Mouse (Mus musculus): Measurements from ENCODE around the gene Tagln3. TPM values are rescaled to one million over a fixed set of nuclear protein-coding genes. Genes with fewer than 3 reads are reported as not detected.

Tagln3 gene
- polyA plus RNA-seq, 1 experiment from 2014 or later: 2.4 TPM

- Histone ChIP-seq H3K4me1 (ENCODE audit: control insufficient read depth, insufficient read depth, low read length) (peaks cover 5% of the 10 kb centered on the region), H3K27ac (ENCODE audit: low read length) (peak overlapping the region; percentile 49; the same call in 1 of the 2 replicates), H3K9ac (ENCODE audit: low read length) (no peak overlapping the region), H3K36me3 (ENCODE audit: control insufficient read depth, insufficient read depth) (peaks cover 24% of the 10 kb centered on the region), H3K4me2 (ENCODE audit: low read depth, low read length) (no peak overlapping the region), H3K27me3 (ENCODE audit: control insufficient read depth, insufficient read depth, low read length) (no peaks in the 10 kb centered on the region), H3K4me3 (ENCODE audit: low read length) (no peak overlapping the region), H3K9me3 (replicated peaks; ENCODE audit: control insufficient read depth, low read length) (no peaks in the 10 kb centered on the region)
- ATAC-seq (replicated peaks; ENCODE audit: extremely low read depth, insufficient read depth, low FRiP score): no peak
- WGBS: 78% methylated on average over 9 of the region's 9 CpGs
Measured at GRCm38 (mm10) chr16:45758726-45759269, 34.4 kb upstream of the Tagln3 start.

- H3K9me3 ChIP-seq (replicated peaks; ENCODE audit: control insufficient read depth, low read length): no peaks in the 10 kb centered on the region
- H3K4me1 ChIP-seq (ENCODE audit: control insufficient read depth, insufficient read depth, low read length): no peaks in the 10 kb centered on the region
- ATAC-seq (replicated peaks; ENCODE audit: extremely low read depth, insufficient read depth, low FRiP score): peak; percentile 85
- no peak overlapping the region for H3K9ac ChIP-seq (ENCODE audit: low read length)
- peaks cover 15% of the 10 kb centered on the region for H3K36me3 ChIP-seq (ENCODE audit: control insufficient read depth, insufficient read depth)
- peak overlapping the region; percentile 82 for H3K27ac ChIP-seq (ENCODE audit: low read length)
- H3K4me3 ChIP-seq (ENCODE audit: low read length): no peak overlapping the region
- WGBS: 63% methylated on average over 12 of the region's 12 CpGs
- no peak overlapping the region for H3K4me2 ChIP-seq (ENCODE audit: low read depth, low read length)
- no peaks in the 10 kb centered on the region for H3K27me3 ChIP-seq (ENCODE audit: control insufficient read depth, insufficient read depth, low read length)
Measured at GRCm38 (mm10) chr16:45757421-45758078, 33.1 kb upstream of the Tagln3 start.

- no peak overlapping the region for H3K4me2 ChIP-seq (ENCODE audit: low read depth, low read length)
- no peak for ATAC-seq (replicated peaks; ENCODE audit: extremely low read depth, insufficient read depth, low FRiP score)
- H3K9me3 ChIP-seq (replicated peaks; ENCODE audit: control insufficient read depth, low read length): no peaks in the 10 kb centered on the region
- no peak overlapping the region for H3K4me3 ChIP-seq (ENCODE audit: low read length)
- WGBS: 40% methylated on average over 9 of the region's 9 CpGs
- no peaks in the 10 kb centered on the region for H3K27me3 ChIP-seq (ENCODE audit: control insufficient read depth, insufficient read depth, low read length)
- no peaks in the 10 kb centered on the region for H3K4me1 ChIP-seq (ENCODE audit: control insufficient read depth, insufficient read depth, low read length)
- no peak overlapping the region for H3K9ac ChIP-seq (ENCODE audit: low read length)
- no peak overlapping the region for H3K27ac ChIP-seq (ENCODE audit: low read length)
- H3K36me3 ChIP-seq (ENCODE audit: control insufficient read depth, insufficient read depth): peaks cover 17% of the 10 kb centered on the region
Measured at GRCm38 (mm10) chr16:45756855-45757254, 32.4 kb upstream of the Tagln3 start.

GRCm38 (mm10) chr16:45743591-45744144, 19.3 kb upstream of the Tagln3 start:
- H3K9me3 ChIP-seq (replicated peaks; ENCODE audit: control insufficient read depth, low read length): no peaks in the 10 kb centered on the region
- no peaks in the 10 kb centered on the region for H3K27me3 ChIP-seq (ENCODE audit: control insufficient read depth, insufficient read depth, low read length)
- peak overlapping the region; percentile 84 for H3K27ac ChIP-seq (ENCODE audit: low read length)
- peaks cover 14% of the 10 kb centered on the region for H3K4me1 ChIP-seq (ENCODE audit: control insufficient read depth, insufficient read depth, low read length)
- H3K9ac ChIP-seq (ENCODE audit: low read length): no peak overlapping the region
- 63% methylated on average over 4 of the region's 4 CpGs for WGBS
- ATAC-seq (replicated peaks; ENCODE audit: extremely low read depth, insufficient read depth, low FRiP score): no peak
- no peak overlapping the region for H3K4me3 ChIP-seq (ENCODE audit: low read length)
- peaks cover 20% of the 10 kb centered on the region for H3K36me3 ChIP-seq (ENCODE audit: control insufficient read depth, insufficient read depth)
- H3K4me2 ChIP-seq (ENCODE audit: low read depth, low read length): peak overlapping the region; percentile 77; the same call in 1 of the 2 replicates

GRCm38 (mm10) chr16:45742615-45743476, 18.4 kb upstream of the Tagln3 start, which contains the start of gene Abhd10:
Gene Abhd10, minus strand, starts transcription at chr16:45742955.
- H3K9me3 ChIP-seq (replicated peaks; ENCODE audit: control insufficient read depth, low read length): no peaks in the 10 kb centered on the region
- WGBS: under 1% methylated on average over 49 of the region's 51 CpGs
- peak within 1 kb of the TSS; percentile 98 for H3K9ac ChIP-seq (ENCODE audit: low read length)
- H3K4me1 ChIP-seq (ENCODE audit: control insufficient read depth, insufficient read depth, low read length): peaks cover 17% of the 10 kb centered on the region
- peak within 1 kb of the TSS; percentile 96 for H3K27ac ChIP-seq (ENCODE audit: low read length)
- peak within 1 kb of the TSS; percentile 77 for H3K4me2 ChIP-seq (ENCODE audit: low read depth, low read length)
- H3K4me3 ChIP-seq (ENCODE audit: low read length): peak within 1 kb of the TSS; percentile 96
- no peaks in the 10 kb centered on the region for H3K27me3 ChIP-seq (ENCODE audit: control insufficient read depth, insufficient read depth, low read length)
- peak; percentile 99 for ATAC-seq (replicated peaks; ENCODE audit: extremely low read depth, insufficient read depth, low FRiP score)
- peaks cover 12% of the 10 kb centered on the region for H3K36me3 ChIP-seq (ENCODE audit: control insufficient read depth, insufficient read depth)

- no peak for ATAC-seq (replicated peaks; ENCODE audit: extremely low read depth, insufficient read depth, low FRiP score)
- Histone ChIP-seq H3K4me2 (ENCODE audit: low read depth, low read length) (no peak overlapping the region), H3K27ac (ENCODE audit: low read length) (no peak overlapping the region), H3K9me3 (replicated peaks; ENCODE audit: control insufficient read depth, low read length) (no peaks in the 10 kb centered on the region), H3K36me3 (ENCODE audit: control insufficient read depth, insufficient read depth) (peaks cover 18% of the 10 kb centered on the region), H3K4me3 (ENCODE audit: low read length) (no peak overlapping the region), H3K4me1 (ENCODE audit: control insufficient read depth, insufficient read depth, low read length) (peaks cover 11% of the 10 kb centered on the region), H3K9ac (ENCODE audit: low read length) (no peak overlapping the region), H3K27me3 (ENCODE audit: control insufficient read depth, insufficient read depth, low read length) (no peaks in the 10 kb centered on the region)
- WGBS: 83% methylated on average over 8 of the region's 8 CpGs
Measured at GRCm38 (mm10) chr16:45737880-45738279, 13.5 kb upstream of the Tagln3 start.

GRCm38 (mm10) chr16:45736724-45737123, 12.3 kb upstream of the Tagln3 start:
- no peaks in the 10 kb centered on the region for H3K9me3 ChIP-seq (replicated peaks; ENCODE audit: control insufficient read depth, low read length)
- no peaks in the 10 kb centered on the region for H3K27me3 ChIP-seq (ENCODE audit: control insufficient read depth, insufficient read depth, low read length)
- H3K4me2 ChIP-seq (ENCODE audit: low read depth, low read length): no peak overlapping the region
- H3K36me3 ChIP-seq (ENCODE audit: control insufficient read depth, insufficient read depth): peaks cover 22% of the 10 kb centered on the region
- WGBS: 90% methylated on average over 3 of the region's 3 CpGs
- H3K27ac ChIP-seq (ENCODE audit: low read length): no peak overlapping the region
- no peak overlapping the region for H3K4me3 ChIP-seq (ENCODE audit: low read length)
- no peak for ATAC-seq (replicated peaks; ENCODE audit: extremely low read depth, insufficient read depth, low FRiP score)
- H3K4me1 ChIP-seq (ENCODE audit: control insufficient read depth, insufficient read depth, low read length): peaks cover 11% of the 10 kb centered on the region
- no peak overlapping the region for H3K9ac ChIP-seq (ENCODE audit: low read length)

- ATAC-seq (replicated peaks; ENCODE audit: extremely low read depth, insufficient read depth, low FRiP score): no peak
- WGBS: 85% methylated on average over 5 of the region's 5 CpGs
- no peak overlapping the region for H3K27ac ChIP-seq (ENCODE audit: low read length)
- no peak overlapping the region for H3K9ac ChIP-seq (ENCODE audit: low read length)
- no peak overlapping the region for H3K4me2 ChIP-seq (ENCODE audit: low read depth, low read length)
- H3K4me3 ChIP-seq (ENCODE audit: low read length): no peak overlapping the region
- no peaks in the 10 kb centered on the region for H3K27me3 ChIP-seq (ENCODE audit: control insufficient read depth, insufficient read depth, low read length)
- H3K4me1 ChIP-seq (ENCODE audit: control insufficient read depth, insufficient read depth, low read length): peaks cover 3% of the 10 kb centered on the region; the same call in 1 of the 2 replicates
- H3K36me3 ChIP-seq (ENCODE audit: control insufficient read depth, insufficient read depth): peaks cover 22% of the 10 kb centered on the region
- no peaks in the 10 kb centered on the region for H3K9me3 ChIP-seq (replicated peaks; ENCODE audit: control insufficient read depth, low read length)
Measured at GRCm38 (mm10) chr16:45729163-45729562, 4.8 kb upstream of the Tagln3 start.

Measured in heart, embryonic 16.5 days (tissue).